Mouse (Mus musculus) midbrain, embryonic 13.5 days (tissue): ENCODE results near the gene Prr5l. TPM values are rescaled to one million over a fixed set of nuclear protein-coding genes. Genes with fewer than 3 reads are reported as not detected.

Source experiments
- ATAC-seq: fragments of 200-750 bp; cut with Nextera tagmentation; 2 replicates; pipeline ENCODE4 v1.8.0; 2017; ENCODE audit warnings: mild to moderate bottlenecking, moderate TSS enrichment, moderate library complexity
- H3K27ac ChIP-seq: fragments of 300-500 bp; sonication (generic); 2 replicates; pipeline ENCODE4 v1.5.1; 2015; ENCODE audit warnings: inconsistent platforms, mild to moderate bottlenecking, moderate library complexity
- H3K27me3 ChIP-seq: fragments of 300-500 bp; sonication (generic); 2 replicates; pipeline ENCODE4 v1.6.1; 2015; ENCODE audit warnings: mild to moderate bottlenecking, inconsistent platforms
- H3K36me3 ChIP-seq: fragments of 300-500 bp; sonication (generic); 2 replicates; pipeline ENCODE4 v1.6.1; 2015; ENCODE audit warnings: mild to moderate bottlenecking, inconsistent platforms
- H3K4me1 ChIP-seq: fragments of 300-500 bp; sonication (generic); replicated peaks from 2 replicates; pipeline ENCODE4 v1.6.1; 2015; ENCODE audit warnings: inconsistent platforms
- H3K4me2 ChIP-seq: fragments of 300-500 bp; sonication (generic); replicated peaks from 2 replicates; pipeline ENCODE4 v1.6.1; 2015; ENCODE audit warnings: moderate library complexity, mild to moderate bottlenecking, inconsistent platforms
- H3K4me3 ChIP-seq: fragments of 300-500 bp; sonication (generic); replicated peaks from 2 replicates; pipeline ENCODE4 v1.5.1; 2015; ENCODE audit warnings: mild to moderate bottlenecking, inconsistent platforms
- H3K9ac ChIP-seq: fragments of 300-500 bp; sonication (generic); replicated peaks from 2 replicates; pipeline ENCODE4 v1.6.1; 2015; ENCODE audit warnings: mild to moderate bottlenecking, inconsistent platforms
- H3K9me3 ChIP-seq: fragments of 300-500 bp; sonication (generic); 2 replicates; pipeline ENCODE4 v1.6.1; 2016; ENCODE audit warnings: mild to moderate bottlenecking, inconsistent platforms
- WGBS: fragments of 180-500 bp; shearing (Covaris S2); methylation state at CpG from one replicate; pipeline ENCODE4 v1.1.7; 2015; 5-methylcytosine and 5-hydroxymethylcytosine counted together
- polyA plus RNA-seq: library from polyadenylated mRNA; unstranded; fragments of >200 nt; fragmentation: Nextera tagmentation; extraction: Ambion mirVana; gene quantifications from 2 replicates; pipeline ENCODE4 v1.2.1, GENCODE M21; 2015

The Prr5l gene
- polyA plus RNA-seq, 1 experiment from 2014 or later: 9.3 TPM

GRCm38 (mm10) chr2:101693043-101693442, 189.8 kb downstream of the Prr5l start:
- Histone ChIP-seq H3K9me3 (no peaks in the 10 kb centered on the region), H3K4me1 (no peaks in the 10 kb centered on the region), H3K27me3 (no peaks in the 10 kb centered on the region), H3K27ac (no peak overlapping the region), H3K9ac (no peak overlapping the region), H3K4me3 (no peak overlapping the region), H3K4me2 (no peak overlapping the region), H3K36me3 (peaks cover 63% of the 10 kb centered on the region)
- ATAC-seq: no peak
- 67% methylated on average over 4 of the region's 4 CpGs for WGBS

DNA sequence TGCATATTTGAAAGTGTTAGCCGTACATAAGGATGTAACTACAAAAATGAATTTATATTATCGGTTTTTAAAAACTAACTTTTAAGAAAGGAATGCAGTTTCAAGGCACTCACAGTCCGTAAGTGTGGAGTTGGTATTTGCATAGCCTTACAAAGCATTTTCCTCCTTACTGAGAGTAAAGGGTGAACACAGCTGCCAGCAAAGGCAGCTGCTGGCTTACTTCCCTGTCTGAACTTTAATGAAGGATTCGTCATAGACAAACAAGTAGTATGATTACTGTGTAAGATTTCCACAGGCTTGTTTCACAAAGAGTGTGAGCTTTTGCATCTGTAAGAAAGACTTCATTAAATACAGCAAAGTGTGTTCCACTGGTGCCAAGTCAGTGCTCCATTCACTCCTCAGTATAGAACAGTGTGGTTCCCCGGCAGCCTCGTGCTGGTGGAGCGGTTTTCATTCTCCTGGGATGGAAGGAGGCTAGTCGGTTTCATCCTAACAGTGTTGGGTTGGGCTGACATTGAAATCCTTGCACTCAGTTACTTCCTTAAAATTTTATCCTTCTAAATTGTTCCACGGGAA, 192.5 kb downstream of the Prr5l start:
- Histone ChIP-seq H3K9me3 (no peaks in the 10 kb centered on the region), H3K27me3 (no peaks in the 10 kb centered on the region), H3K27ac (no peak overlapping the region), H3K4me3 (no peak overlapping the region), H3K4me1 (no peaks in the 10 kb centered on the region), H3K36me3 (peaks cover 63% of the 10 kb centered on the region), H3K9ac (no peak overlapping the region), H3K4me2 (no peak overlapping the region)
- 92% methylated on average over 9 of the region's 9 CpGs for WGBS
- no peak for ATAC-seq

DNA sequence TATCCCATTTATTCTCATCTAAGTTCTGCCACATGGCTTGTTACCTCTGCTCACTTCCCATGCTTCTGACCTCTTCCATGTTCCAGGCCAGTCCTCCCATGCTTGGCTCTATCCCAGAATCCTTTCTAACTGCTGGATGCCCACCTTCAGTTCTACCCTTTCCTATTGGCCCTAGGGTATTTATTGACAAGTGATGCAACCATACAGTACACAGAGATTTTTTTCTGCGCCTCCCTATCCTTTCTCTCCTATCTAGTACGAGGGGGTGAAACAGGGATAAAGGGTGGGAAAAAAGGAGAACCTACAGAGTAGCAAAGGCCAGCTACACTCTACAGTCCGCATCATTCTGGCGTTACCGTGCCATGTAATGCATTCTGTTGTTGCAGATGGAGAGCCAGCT, 194.8 kb downstream of the Prr5l start:
- Histone ChIP-seq H3K27me3 (no peaks in the 10 kb centered on the region), H3K27ac (no peak overlapping the region), H3K4me1 (no peaks in the 10 kb centered on the region), H3K9ac (no peak overlapping the region), H3K4me2 (no peak overlapping the region), H3K4me3 (no peak overlapping the region), H3K9me3 (no peaks in the 10 kb centered on the region), H3K36me3 (peaks cover 74% of the 10 kb centered on the region)
- 91% methylated on average over 5 of the region's 5 CpGs for WGBS
- no peak for ATAC-seq

DNA sequence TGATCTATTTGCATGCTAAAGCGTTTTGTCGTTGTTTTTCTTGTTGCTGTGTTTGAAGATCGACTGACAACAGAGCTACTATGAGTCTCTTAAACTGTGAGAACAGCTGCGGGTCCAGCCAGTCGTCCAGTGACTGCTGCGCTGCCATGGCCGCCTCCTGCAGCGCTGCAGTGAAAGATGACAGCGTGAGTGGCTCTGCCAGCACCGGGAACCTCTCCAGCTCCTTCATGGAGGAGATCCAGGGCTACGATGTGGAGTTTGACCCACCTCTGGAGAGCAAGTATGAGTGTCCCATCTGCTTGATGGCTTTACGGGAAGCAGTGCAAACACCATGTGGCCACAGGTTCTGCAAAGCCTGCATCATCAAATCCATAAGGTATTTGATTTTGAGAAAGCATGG, 198.4 kb downstream of the Prr5l start:
- Histone ChIP-seq H3K9me3 (no peaks in the 10 kb centered on the region), H3K4me3 (no peak overlapping the region), H3K27ac (no peak overlapping the region), H3K27me3 (no peaks in the 10 kb centered on the region), H3K9ac (no peak overlapping the region), H3K4me1 (peaks cover 13% of the 10 kb centered on the region), H3K4me2 (no peak overlapping the region), H3K36me3 (peaks cover 55% of the 10 kb centered on the region)
- no peak for ATAC-seq
- 95% methylated on average over 12 of the region's 12 CpGs for WGBS

DNA sequence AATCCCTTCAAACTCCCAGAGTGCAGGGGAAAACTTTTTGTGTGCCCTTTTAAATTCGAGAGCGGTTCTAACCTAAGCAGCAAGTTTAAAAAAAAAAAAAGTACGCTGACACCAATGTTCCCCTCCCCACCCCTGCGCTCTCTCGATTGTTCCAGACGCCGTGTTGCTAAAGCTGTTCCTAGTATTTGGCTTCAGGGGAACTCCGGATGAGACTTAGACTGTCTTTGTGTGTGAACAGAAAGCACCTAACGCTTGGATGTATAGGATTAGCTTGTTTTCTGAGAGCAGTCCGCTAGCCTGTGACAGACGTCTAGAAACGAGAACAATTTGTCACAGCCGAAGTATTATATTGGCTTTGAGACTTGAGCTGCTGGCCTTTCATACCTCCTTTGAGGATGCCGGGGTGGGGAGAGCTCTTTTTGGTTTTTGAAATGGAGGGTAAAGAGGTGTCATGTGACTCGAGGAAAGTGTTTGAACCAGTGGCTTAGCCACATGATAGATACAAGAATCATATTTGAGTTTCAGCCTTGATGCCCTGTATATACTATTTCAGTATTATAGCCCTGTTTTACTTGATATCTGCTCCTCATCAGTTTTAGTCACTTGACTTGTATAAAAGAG, 203.6 kb downstream of the Prr5l start:
- Histone ChIP-seq H3K27me3 (no peaks in the 10 kb centered on the region), H3K4me2 (peak overlapping the region; percentile 80), H3K9ac (peak overlapping the region; percentile 92), H3K27ac (no peak overlapping the region), H3K9me3 (no peaks in the 10 kb centered on the region), H3K4me3 (peak overlapping the region; percentile 98), H3K36me3 (peaks cover 11% of the 10 kb centered on the region), H3K4me1 (peaks cover 20% of the 10 kb centered on the region)
- under 1% methylated on average over 15 of the region's 15 CpGs for WGBS
- ATAC-seq: 0 out of 2 replicates have a peak, but pooled peaks have one; percentile 12

DNA sequence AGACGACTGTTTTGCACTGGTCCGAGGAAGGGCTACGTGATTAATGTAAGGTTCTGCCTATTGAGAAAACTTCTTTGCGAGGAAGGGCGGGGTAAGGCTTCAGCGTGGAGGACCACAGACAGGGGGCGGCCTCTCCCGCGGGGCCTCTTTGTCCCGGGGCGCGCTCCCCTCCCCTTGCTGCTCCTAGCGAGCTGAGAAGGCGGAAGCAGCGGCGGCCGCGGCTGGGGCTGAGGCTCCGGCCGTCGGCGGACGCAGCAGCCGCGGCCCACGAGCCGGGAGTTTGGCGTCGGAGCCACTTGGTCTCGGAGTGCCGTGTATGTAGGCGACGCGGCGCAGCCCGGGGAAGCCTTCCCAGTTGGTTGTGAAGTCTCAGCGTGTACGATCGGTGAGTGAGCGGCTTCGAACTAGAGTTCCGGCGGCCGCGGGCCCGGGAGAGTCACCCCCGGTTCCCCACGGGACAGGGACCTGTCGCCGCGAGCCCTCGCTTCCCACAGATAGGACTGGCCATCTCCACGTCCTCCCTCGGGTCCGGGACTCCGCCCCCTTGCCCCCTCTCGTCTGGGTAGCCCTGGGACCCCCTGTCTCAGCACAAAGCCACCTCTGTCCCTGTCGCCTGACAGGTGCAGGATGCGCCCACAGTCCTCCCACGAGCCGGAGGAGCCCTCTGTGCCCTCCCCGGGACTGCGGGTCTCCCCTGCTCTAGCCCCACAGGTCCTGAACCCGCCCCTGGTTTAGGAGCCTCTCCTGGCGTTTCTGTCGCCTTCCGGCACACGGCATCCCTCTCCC, 204.4 kb downstream of the Prr5l start, which contains the start of gene Traf6:
TSS of gene Traf6 (plus strand) at position 194 of the 786 bp plus-strand sequence.
- peak within 1 kb of the TSS; percentile 69 for H3K27ac ChIP-seq
- ATAC-seq: peak; percentile 94
- no peaks in the 10 kb centered on the region for H3K27me3 ChIP-seq
- peak within 1 kb of the TSS; percentile 80 for H3K4me2 ChIP-seq
- H3K4me3 ChIP-seq: peak within 1 kb of the TSS; percentile 98
- under 1% methylated on average over 68 of the region's 68 CpGs for WGBS
- peaks cover 20% of the 10 kb centered on the region for H3K4me1 ChIP-seq
- H3K9ac ChIP-seq: peak within 1 kb of the TSS; percentile 92
- H3K36me3 ChIP-seq: 0 out of 2 replicates have a peak, but pooled peaks cover 7% of the 10 kb centered on the region
- no peaks in the 10 kb centered on the region for H3K9me3 ChIP-seq

DNA sequence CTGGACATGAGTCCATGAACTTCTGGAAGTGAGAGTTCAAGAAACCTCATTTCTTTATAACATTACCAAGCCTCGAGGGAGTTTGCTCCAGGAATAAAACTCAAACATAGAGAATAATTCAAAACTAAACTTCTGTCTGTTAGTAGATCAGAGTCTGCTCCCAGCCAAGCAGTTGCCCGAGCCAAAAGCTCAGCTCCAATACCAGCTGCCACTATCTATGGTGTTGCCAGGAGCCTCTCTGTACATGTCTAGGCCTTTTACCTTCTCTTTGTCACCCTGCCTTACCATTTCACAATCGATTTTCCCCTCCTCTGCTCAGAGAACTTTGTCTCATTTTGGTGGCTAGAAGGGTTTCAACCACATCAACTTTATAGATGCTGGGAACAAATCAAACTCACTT, 209.3 kb downstream of the Prr5l start:
- H3K27ac ChIP-seq: no peak overlapping the region
- no peak for ATAC-seq

GRCm38 (mm10) chr2:101668751-101669150, 214.1 kb downstream of the Prr5l start:
- H3K27me3 ChIP-seq: no peaks in the 10 kb centered on the region; the same call in 1 of the 2 replicates
- no peak for ATAC-seq
- H3K36me3 ChIP-seq: no peaks in the 10 kb centered on the region
- no peaks in the 10 kb centered on the region; the same call in 1 of the 2 replicates for H3K4me1 ChIP-seq
- H3K9me3 ChIP-seq: no peaks in the 10 kb centered on the region
- no peak overlapping the region for H3K9ac ChIP-seq
- WGBS: 94% methylated on average over 3 of the region's 3 CpGs
- H3K27ac ChIP-seq: no peak overlapping the region
- no peak overlapping the region for H3K4me3 ChIP-seq
- H3K4me2 ChIP-seq: no peak overlapping the region

More for the DNA sequence above, 209.3 kb downstream of the Prr5l start:
- Histone ChIP-seq H3K27me3 (no peaks in the 10 kb centered on the region; the same call in 1 of the 2 replicates), H3K9ac (no peak overlapping the region), H3K4me3 (no peak overlapping the region), H3K4me2 (no peak overlapping the region), H3K9me3 (no peaks in the 10 kb centered on the region), H3K36me3 (no peaks in the 10 kb centered on the region), H3K4me1 (peaks cover 3% of the 10 kb centered on the region; the same call in 1 of the 2 replicates)
- WGBS: 84% methylated on average over 3 of the region's 3 CpGs

GRCm38 (mm10) chr2:101665703-101666092, 217.1 kb downstream of the Prr5l start:
- no peaks in the 10 kb centered on the region for H3K9me3 ChIP-seq
- H3K27ac ChIP-seq: no peak overlapping the region

DNA sequence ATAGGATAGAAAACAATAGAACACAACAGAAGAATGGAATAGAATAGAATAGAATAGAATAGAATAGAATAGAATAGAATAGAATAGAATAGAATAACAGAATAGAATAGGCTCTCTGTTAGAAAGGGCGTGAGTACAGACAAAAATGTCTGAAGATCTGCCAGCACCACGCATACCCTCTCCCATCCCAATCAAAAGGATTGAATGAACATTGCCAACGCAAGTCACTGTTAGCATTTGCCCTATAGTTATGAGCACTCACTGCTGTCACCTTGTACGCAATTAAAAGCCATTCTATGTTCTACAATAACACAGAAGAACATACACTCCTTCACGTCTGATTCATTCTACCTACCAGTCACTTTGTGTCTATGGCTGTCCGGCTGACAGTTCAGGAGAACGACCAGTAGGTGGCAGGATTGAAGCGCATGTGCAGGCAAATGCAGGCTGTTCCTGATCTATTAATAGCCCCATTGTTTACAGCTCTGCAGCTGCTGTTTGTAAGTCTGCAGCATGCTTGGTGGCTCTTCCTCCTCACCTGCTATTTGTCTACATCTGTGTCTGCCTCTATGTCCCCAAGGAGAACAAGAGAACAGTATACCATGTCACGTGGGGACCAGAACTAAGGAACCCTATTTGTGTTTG, 217.6 kb downstream of the Prr5l start:
- peak; percentile 90 for ATAC-seq
- 22% methylated on average over 9 of the region's 9 CpGs for WGBS
- Histone ChIP-seq H3K27me3 (no peaks in the 10 kb centered on the region), H3K4me3 (no peak overlapping the region), H3K4me1 (no peaks in the 10 kb centered on the region; the same call in 1 of the 2 replicates), H3K9ac (no peak overlapping the region), H3K36me3 (no peaks in the 10 kb centered on the region), H3K27ac (no peak overlapping the region), H3K4me2 (no peak overlapping the region), H3K9me3 (no peaks in the 10 kb centered on the region)

More at GRCm38 (mm10) chr2:101665703-101666092, 217.1 kb downstream of the Prr5l start:
- ATAC-seq: peak; percentile 68; the same call in 1 of the 2 replicates
- 86% methylated on average over 3 of the region's 3 CpGs for WGBS
- Histone ChIP-seq H3K4me3 (no peak overlapping the region), H3K4me1 (no peaks in the 10 kb centered on the region; the same call in 1 of the 2 replicates), H3K4me2 (no peak overlapping the region), H3K27me3 (no peaks in the 10 kb centered on the region), H3K36me3 (no peaks in the 10 kb centered on the region), H3K9ac (no peak overlapping the region)
